Comparison of ENCODE assay signal across 12 mouse cellular contexts in genomic region chr1:36813415-36813814, GRCm38 (mm10). TPM values are rescaled to one million over a fixed set of nuclear protein-coding genes. Genes with fewer than 3 reads are reported as not detected.
A peak's percentile ranks its signal among the peaks of the same experiment; 100 is the strongest.
DNase-seq lines count a peak whose midpoint lies in the region; ATAC-seq lines count a peak whose summit lies in the region.
"Had no signal": no experiment of that assay in that cellular context is flagged by ENCODE, and none has a peak within 500 bp of the region (broad histone marks: within the 10 kb centered on the region; RNA-seq: fewer than 3 reads in every experiment).

No protein-coding gene starts in this region.

- no peak overlapping the region for H3K9ac ChIP-seq in liver, embryonic 12.5 days
- H3K9ac ChIP-seq in hindbrain, embryonic 11.5 days (ENCODE audit: low read depth, low read length) = no peak overlapping the region
- H3K9ac ChIP-seq in hindbrain, embryonic 16.5 days (ENCODE audit: low read depth, low read length) = no peak overlapping the region
- H3K9ac ChIP-seq: neural tube, embryonic 15.5 days had no signal

- peaks cover 21% of the 10 kb centered on the region for H3K4me1 ChIP-seq in liver, embryonic 12.5 days
- no peaks in the 10 kb centered on the region for H3K4me1 ChIP-seq in hindbrain, embryonic 11.5 days (replicated peaks; ENCODE audit: control insufficient read depth, insufficient read depth, low read length)
- H3K4me1 ChIP-seq in hindbrain, embryonic 16.5 days (ENCODE audit: control insufficient read depth, insufficient read depth, low read depth, low read length) = no peaks in the 10 kb centered on the region
- H3K4me1 ChIP-seq: neural tube, embryonic 15.5 days had no signal

- peak; percentile 31 to 45 for DNase-seq in cerebellum, postnatal 10 days
- no peak for DNase-seq in cerebellum, postnatal 4 days (ENCODE audit: low spot score in 2 of 2)
- peak; percentile 79 for DNase-seq in right cerebral cortex, adult 18-20 months
- no peak for DNase-seq in right cerebral cortex, postnatal 4 days
- DNase-seq in hindbrain, embryonic 11.5 days (ENCODE audit: low spot score) = no peak
- no peak for DNase-seq in urinary bladder, adult 18-20 months (ENCODE audit: low spot score in 2 of 2)
- DNase-seq: kidney, adult 8-10 months; thymus, postnatal 25 days had no signal

- WGBS in liver, embryonic 12.5 days (ENCODE audit: insufficient replicate concordance) = 17% methylated on average over 7 of the region's 7 CpGs
- 94% methylated on average over 7 of the region's 7 CpGs for WGBS in hindbrain, embryonic 11.5 days
- 87% methylated on average over 7 of the region's 7 CpGs for WGBS in hindbrain, embryonic 16.5 days

- peak overlapping the region; percentile 19; the same call in 1 of the 2 replicates for H3K4me2 ChIP-seq in liver, embryonic 12.5 days
- no peak overlapping the region for H3K4me2 ChIP-seq in hindbrain, embryonic 11.5 days (replicated peaks; ENCODE audit: low read depth, low read length)
- no peak overlapping the region for H3K4me2 ChIP-seq in hindbrain, embryonic 16.5 days (ENCODE audit: low read length)
- H3K4me2 ChIP-seq: neural tube, embryonic 15.5 days had no signal

- H3K4me3 ChIP-seq in liver, embryonic 12.5 days = no peak overlapping the region
- H3K4me3 ChIP-seq in hindbrain, embryonic 11.5 days (ENCODE audit: low read depth, low read length) = no peak overlapping the region
- H3K4me3 ChIP-seq in hindbrain, embryonic 16.5 days (ENCODE audit: low read length) = no peak overlapping the region
- H3K4me3 ChIP-seq: neural tube, embryonic 15.5 days had no signal

- H3K36me3 ChIP-seq in liver, embryonic 12.5 days = peaks cover 99% of the 10 kb centered on the region
- peaks cover 6% of the 10 kb centered on the region for H3K36me3 ChIP-seq in hindbrain, embryonic 11.5 days (ENCODE audit: control insufficient read depth, insufficient read depth, low read length)
- peaks cover 46% of the 10 kb centered on the region for H3K36me3 ChIP-seq in hindbrain, embryonic 16.5 days (ENCODE audit: control insufficient read depth, insufficient read depth, low read length)

- H3K9me3 ChIP-seq in liver, embryonic 12.5 days (replicated peaks) = no peaks in the 10 kb centered on the region
- H3K9me3 ChIP-seq in hindbrain, embryonic 11.5 days (ENCODE audit: control insufficient read depth, low read length) = no peaks in the 10 kb centered on the region
- H3K9me3 ChIP-seq in hindbrain, embryonic 16.5 days (ENCODE audit: control insufficient read depth, low read length) = no peaks in the 10 kb centered on the region
- H3K9me3 ChIP-seq: neural tube, embryonic 15.5 days had no signal

- peak; percentile 88 for ATAC-seq in liver, embryonic 12.5 days
- ATAC-seq in hindbrain, embryonic 11.5 days (ENCODE audit: low FRiP score) = no peak
- no peak for ATAC-seq in hindbrain, embryonic 16.5 days
- ATAC-seq: lung, postnatal 0 days had no signal

- no peaks in the 10 kb centered on the region for H3K27me3 ChIP-seq in liver, embryonic 12.5 days (replicated peaks)
- no peaks in the 10 kb centered on the region for H3K27me3 ChIP-seq in hindbrain, embryonic 11.5 days (ENCODE audit: control insufficient read depth, insufficient read depth, low read length)
- H3K27me3 ChIP-seq in hindbrain, embryonic 16.5 days (replicated peaks; ENCODE audit: control insufficient read depth, insufficient read depth, low read length) = no peaks in the 10 kb centered on the region
- H3K27me3 ChIP-seq: neural tube, embryonic 15.5 days had no signal

- peak overlapping the region; percentile 63; the same call in 1 of the 2 replicates for H3K27ac ChIP-seq in liver, embryonic 12.5 days
- no peak overlapping the region for H3K27ac ChIP-seq in hindbrain, embryonic 11.5 days (ENCODE audit: low read depth, low read length)
- no peak overlapping the region for H3K27ac ChIP-seq in hindbrain, embryonic 16.5 days (ENCODE audit: low read depth, low read length)
- H3K27ac ChIP-seq: neural tube, embryonic 15.5 days had no signal

RNA-seq across cellular contexts. Expression of gene Zap70, which starts 51.8 kb away (rescaled TPM):
- not detected in 2 replicates for polyA plus RNA-seq in liver, embryonic 12.5 days (2016; fragmentation: Nextera tagmentation; extraction: Ambion mirVana)
- polyA plus RNA-seq in hindbrain, embryonic 11.5 days (2014; fragmentation: Nextera tagmentation; extraction: Ambion mirVana) = 0.15 and 0.39 TPM in 2 replicates
- 2.4 TPM in 2 replicates for polyA plus RNA-seq in hindbrain, embryonic 16.5 days (2015; fragmentation: Nextera tagmentation; extraction: Ambion mirVana)

Comparison
In these comparisons a context has a peak if more than half of its experiments do, and no peak if none do; other contexts are left out.
1. DNase-seq: peak in cerebellum, postnatal 10 days (2 of 2) and right cerebral cortex, adult 18-20 months (single experiment); none in cerebellum, postnatal 4 days (0 of 2), right cerebral cortex, postnatal 4 days (single experiment), hindbrain, embryonic 11.5 days (single experiment) and urinary bladder, adult 18-20 months (0 of 2).